Mouse (Mus musculus) megakaryocyte-erythroid progenitor cell, adult 5-6 weeks (primary cell): ENCODE data around the gene Snx25. TPM values are rescaled to one million over a fixed set of nuclear protein-coding genes. Genes with fewer than 3 reads are reported as not detected.

Experiments used
- ATAC-seq: replicated peaks from 2 replicates; pipeline ENCODE4 v1.8.0; 2016; ENCODE audit warnings: mild to moderate bottlenecking, inconsistent platforms; ENCODE audit not compliant: severe bottlenecking, poor library complexity, low FRiP score, low TSS enrichment
- total RNA-seq, 2 experiments: library from RNA; stranded (forward) in 1 of 2; stranded (reverse) in 1 of 2; fragments of 200-1000, 215-1000 nt in 1 of 2; fragments of >200 nt in 1 of 2; fragmentation: Nextera tagmentation in 1 of 2; gene quantifications; 2 replicates each; pipeline ENCODE4 v1.2.3; 2014 to 2017

Gene Snx25
- total RNA-seq (2014; fragmentation: Nextera tagmentation) (8.5 and 15.4 TPM in 2 replicates), total RNA-seq (2017) (15.5 and 25.4 TPM in 2 replicates)

GRCm38 (mm10) chr8:46152064-46153031, at the start of gene Snx25:
Gene Snx25 (minus strand): TSS chr8:46152159.
- peak; percentile 76 for ATAC-seq

GRCm38 (mm10) chr8:46197673-46198072, 45.7 kb upstream of the Snx25 start:
- no peak for ATAC-seq

DNA sequence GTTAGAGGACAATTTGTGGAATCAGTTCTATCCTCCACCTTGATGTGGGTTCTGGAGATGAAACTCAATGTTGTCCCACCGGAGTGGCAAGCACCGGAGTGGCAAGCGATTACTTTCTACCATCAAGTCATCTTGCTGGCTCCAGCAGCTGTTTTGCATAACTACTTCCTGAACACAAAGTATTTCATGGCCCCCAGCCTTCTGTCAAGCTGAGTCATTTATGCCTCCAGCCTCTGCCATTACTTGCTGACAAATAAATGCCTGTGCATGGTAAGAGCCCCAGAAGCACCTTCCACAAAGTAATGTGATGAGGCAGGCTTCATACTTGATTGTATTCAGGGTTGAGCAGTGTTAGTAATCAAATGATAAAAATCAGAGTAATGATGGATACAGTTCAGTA, 44.9 kb upstream of the Snx25 start:
- no peak for ATAC-seq

- ATAC-seq: no peak
Observed at GRCm38 (mm10) chr8:46193100-46193499, 41.1 kb upstream of the Snx25 start.

DNA sequence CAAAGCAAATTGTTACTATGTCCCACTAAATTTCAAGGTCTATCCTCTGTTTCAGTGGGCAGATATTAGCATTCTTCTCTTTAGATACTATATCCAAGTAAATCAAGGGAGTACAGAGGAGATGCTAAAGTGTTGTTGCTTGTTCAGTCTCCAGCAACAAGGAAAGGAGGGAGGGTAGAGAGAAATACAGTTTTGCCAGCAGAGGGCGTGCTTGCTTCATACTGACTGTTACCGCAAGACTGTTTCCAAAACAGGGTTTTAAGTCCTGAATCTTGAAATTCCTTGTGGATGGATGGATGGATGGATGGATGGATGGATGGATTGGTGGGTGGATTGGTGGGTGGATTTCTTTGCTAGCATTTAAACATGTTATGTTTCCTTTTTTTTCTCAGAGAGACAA, 33.4 kb upstream of the Snx25 start:
- ATAC-seq: peak; percentile 73; the same call in 1 of the 2 replicates

- ATAC-seq: no peak
Observed at GRCm38 (mm10) chr8:46180136-46180535, 28.2 kb upstream of the Snx25 start.

DNA sequence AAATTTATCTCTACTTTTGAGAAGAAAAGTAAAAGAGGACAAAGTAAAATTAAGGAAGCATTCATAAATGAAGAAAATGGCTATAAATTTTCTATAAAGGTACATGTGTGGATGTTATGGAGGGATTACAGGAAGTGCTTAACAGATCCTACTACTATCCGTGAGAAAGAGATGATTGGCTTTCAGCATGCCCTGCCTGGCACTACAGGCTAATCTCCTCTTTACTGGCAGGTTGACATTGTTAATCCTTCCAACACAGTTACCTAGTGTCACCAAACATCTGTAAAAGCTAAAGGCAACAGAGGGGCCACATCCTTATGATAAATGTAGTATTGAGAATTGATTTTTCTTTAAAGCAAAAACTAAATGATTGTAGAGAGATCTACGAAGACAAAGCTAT, 21.7 kb upstream of the Snx25 start:
- ATAC-seq: peak; percentile 59

DNA sequence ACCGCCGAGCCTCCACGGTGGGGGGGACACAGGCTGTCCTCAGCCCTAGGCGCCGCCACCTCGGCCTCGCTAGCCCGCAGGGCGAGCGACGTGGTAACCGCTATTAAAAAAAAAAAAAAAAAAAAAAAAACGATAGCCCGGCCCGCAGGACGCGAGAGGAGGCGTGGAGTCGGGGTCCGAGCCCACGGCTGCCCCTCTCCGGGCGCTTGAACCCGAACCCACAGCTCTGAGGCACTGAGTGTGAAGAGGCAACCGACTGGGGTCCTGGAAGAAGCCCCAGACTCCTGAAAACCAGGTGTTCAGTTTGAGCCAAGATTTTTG, 11.9 kb upstream of the Snx25 start:
- ATAC-seq: no peak; the same call in 1 of the 2 replicates

GRCm38 (mm10) chr8:46162953-46163869, 11.3 kb upstream of the Snx25 start:
- ATAC-seq: peak; percentile 99

- ATAC-seq: no peak
Observed at GRCm38 (mm10) chr8:46153042-46153441, 1.1 kb upstream of the Snx25 start.

DNA sequence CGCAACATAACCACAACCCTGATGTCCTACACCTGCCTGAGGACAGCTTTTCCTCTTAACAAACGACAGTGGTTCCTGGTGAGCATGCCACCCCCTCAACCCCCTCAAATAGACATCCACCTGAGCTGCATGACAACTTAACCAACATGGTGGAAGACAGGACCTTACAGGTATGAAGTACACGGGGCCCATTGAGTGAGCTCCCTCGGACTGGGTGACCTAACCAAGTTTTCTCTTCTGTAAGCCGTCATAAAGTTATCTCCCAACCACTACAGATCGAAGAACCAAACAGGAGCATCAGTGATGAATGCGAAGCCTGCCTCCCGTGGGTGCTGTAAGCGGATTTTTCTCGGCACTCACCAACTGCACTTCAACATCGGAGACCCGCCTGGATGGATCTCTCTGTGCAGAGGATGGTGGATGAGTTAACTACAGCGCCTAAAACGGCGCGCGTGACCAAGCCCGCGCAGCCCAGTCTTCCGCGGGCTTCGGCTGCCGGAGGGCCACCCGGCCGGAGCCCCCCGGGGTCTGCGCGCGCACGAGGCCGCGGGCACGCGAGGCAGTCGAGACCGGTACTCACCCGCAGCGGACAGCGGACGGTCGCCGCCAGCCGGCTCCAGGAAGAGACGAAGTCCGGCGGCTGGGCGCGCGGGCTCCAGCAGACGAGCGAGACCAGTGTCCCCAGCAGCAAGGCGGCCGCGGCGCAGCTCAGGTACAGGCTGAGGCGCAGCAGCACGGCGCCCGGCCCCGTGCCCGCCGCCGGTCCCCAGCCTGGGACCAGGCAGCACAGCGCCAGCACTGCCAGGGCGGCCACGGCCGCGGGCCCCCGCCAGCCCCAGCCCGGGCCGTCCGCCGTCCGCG, 527 bp downstream of the Snx25 start, which contains the start of gene Cfap97:
Gene Cfap97 (plus strand): TSS at position 570 of the 861 bp plus-strand sequence.
- ATAC-seq: peak; percentile 25; the same call in 1 of the 2 replicates

- ATAC-seq: no peak
Observed at GRCm38 (mm10) chr8:46149782-46150181, 2.2 kb downstream of the Snx25 start.

GRCm38 (mm10) chr8:46149306-46149705, 2.7 kb downstream of the Snx25 start:
- ATAC-seq: no peak

DNA sequence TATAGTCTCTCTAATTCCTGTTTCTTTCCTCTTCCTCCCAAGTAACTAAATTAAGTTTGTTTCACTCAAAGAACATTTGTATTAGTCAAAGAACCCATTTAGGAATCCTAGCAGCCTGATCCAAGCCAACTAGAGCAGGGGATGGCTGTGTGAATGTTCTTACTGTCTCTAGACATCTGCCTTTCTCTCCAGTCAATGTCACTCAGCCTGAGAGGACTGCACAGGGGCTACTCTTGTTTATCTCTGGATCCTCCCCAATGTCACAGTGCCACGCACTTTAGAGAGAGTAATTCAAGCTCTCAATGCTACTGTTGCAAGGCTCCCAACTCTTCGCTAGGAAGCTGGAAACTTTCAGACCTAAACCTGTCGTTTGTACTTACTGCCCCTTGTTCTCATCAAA, 5.8 kb downstream of the Snx25 start:
- ATAC-seq: no peak

DNA sequence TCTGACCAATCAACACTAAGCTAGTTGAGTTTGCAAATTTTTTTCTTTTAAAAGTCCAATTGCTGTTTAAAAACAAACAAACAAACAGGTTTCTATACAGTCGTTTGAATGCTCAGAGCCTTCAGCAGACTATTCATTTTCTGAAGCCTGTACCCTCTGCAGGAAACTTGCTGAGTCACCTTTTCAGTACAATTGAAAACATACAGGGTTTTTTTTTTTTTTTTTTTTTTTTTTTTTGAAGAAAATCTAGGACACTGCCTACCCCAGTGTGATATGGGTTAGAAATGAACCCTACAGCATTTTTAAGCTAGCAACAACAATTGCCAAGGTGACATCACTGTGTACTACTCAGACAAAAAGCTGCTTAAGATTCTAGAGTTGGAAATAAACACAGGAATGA, 8.0 kb downstream of the Snx25 start:
- ATAC-seq: peak; percentile 49

DNA sequence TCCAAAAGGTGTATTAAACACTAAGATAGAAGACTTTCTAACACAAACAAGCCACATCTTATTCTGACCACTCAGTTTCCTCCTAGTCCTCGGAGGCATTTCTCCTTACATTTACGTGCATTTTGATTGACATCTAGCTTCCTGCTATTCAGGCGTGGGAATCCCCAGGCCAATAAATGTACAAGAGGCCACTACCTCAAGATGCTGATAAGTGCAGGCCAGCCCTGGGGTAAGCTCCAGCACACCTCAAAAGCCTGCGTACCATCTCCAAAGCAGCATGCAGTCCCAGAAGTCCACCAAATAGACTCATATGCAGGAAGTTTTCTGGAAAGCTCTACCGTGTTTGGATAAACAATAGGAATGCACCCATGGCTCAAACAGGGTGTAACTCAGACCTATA, 8.5 kb downstream of the Snx25 start:
- ATAC-seq: 0 out of 2 replicates have a peak, but pooled peaks have one; percentile 10

- no peak for ATAC-seq
Observed at GRCm38 (mm10) chr8:46142498-46143081, 9.4 kb downstream of the Snx25 start.

DNA sequence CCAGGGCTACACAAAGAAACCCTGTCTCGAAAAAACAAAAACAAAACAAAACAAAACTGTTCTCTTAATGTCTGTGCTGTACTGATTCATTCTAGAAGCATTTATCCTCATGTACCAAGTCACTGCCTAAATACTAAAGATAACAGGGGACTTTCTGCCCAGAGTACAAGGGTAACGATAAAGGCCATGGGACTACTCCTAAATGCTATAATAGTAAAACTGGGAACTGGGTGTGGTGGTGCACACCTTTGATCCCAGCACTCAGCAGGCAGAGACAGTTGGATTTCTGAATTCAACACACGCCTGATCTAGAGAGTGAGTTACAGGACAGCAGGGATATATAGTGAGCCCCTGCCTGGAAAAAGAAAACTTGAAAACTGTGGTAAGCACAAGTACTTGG, 10.3 kb downstream of the Snx25 start:
- no peak for ATAC-seq
